Mouse (Mus musculus) Patski (cell line): ENCODE data around the gene Gnptg. TPM values are rescaled to one million over a fixed set of nuclear protein-coding genes. Genes with fewer than 3 reads are reported as not detected.
A peak's percentile ranks its signal among the peaks of the same experiment; 100 is the strongest.
"Not testable (repeated sequence)": the region's sequence is repeated elsewhere in the genome, so short reads cannot be mapped to it uniquely, and the experiment has no call there.

Source experiments
- ATAC-seq: fragments of 100-300 bp; one replicate; pipeline ENCODE4 v1.8.0; 2021
- CTCF ChIA-PET: fragments of 350-600 bp; sonication (Branson Sonifier 250); formaldehyde crosslinking; loops from one replicate; lab custom pipeline; 2022; ENCODE audit warnings: inconsistent platforms; lab: Charles Lee
- POLR2A ChIA-PET: fragments of 350-600 bp; sonication (Branson Sonifier 250); formaldehyde crosslinking; loops from one replicate; lab custom pipeline; 2022; ENCODE audit warnings: antibody characterized with exemption, inconsistent platforms; lab: Charles Lee
- DNase-seq: peaks from one replicate; pipeline ENCODE4 v3.0.0-alpha.2; 2011; ENCODE audit warnings: low read depth, low spot score
- H3K27me3 ChIP-seq: fragments of 371-371 bp; one replicate; pipeline ENCODE4 v1.5.1; 2021
- CTCF ChIP-seq: fragments of 100-300 bp; IDR thresholded peaks from one replicate; pipeline ENCODE4 v1.5.1; 2021
- in situ Hi-C: fragments of 300-500 bp; cut with MboI; formaldehyde crosslinking; loops from 3 replicates; pipeline ENCODE4 v1.11.1; 2018; ENCODE audit warnings: low pct_unique_long_range_greater_than_20kb, mixed read lengths
- polyA plus RNA-seq: library from polyadenylated mRNA; unstranded; gene quantifications from one replicate; pipeline ENCODE4 v1.2.3, GENCODE M21; 2021

Gnptg gene
- polyA plus RNA-seq, 1 experiment from 2014 or later = 43.1 TPM

GRCm38 (mm10) chr17:25222951-25223601, 16.8 kb downstream of the Gnptg start:
- TF ChIP-seq CTCF = no peak
- no peak for ATAC-seq
- in situ Hi-C loops = no loop called here
- CTCF ChIA-PET = no interaction called here
- DNase-seq = no peak
- no peaks in the 10 kb centered on the region for H3K27me3 ChIP-seq
- POLR2A ChIA-PET = no interaction called here

GRCm38 (mm10) chr17:25222504-25222940, 17.4 kb downstream of the Gnptg start:
- CTCF ChIA-PET, H3K27me3 ChIP-seq, POLR2A ChIA-PET, DNase-seq, in situ Hi-C loops: not testable (repeated sequence)
- ATAC-seq = peak; percentile 48

DNA sequence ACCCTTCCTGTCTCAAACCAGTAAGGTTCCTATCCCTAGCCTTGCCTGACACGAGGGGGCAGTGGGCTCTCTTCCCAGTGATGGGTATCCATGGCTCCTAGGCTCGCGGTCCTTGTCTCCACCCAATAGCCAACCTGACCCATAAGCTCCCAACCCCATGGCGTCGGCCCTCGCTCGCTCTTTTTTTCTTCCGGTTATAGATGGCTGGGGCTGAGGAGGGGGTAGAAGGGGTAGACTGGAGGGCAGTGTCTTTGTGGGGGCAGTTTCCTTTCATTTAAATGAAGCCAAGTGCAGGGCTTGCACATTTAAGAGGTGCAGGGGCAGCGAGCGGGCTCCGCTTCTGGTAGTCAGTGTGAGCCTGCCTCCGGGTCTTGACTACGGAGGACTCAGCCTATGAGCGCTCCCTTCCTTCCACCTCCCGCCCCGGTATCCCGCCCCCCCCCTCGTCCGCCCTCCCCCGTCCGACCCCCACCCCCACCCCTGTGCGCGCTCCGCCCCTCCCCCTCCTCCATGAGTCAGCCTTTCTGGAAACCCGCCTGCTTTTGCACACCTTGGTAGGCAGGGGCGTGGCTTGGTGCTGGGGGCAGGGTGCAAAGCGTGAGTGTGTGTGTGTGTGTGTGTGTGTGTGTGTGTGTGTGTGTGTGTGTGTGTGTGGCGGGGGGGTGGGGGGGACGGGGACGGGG, 18.0 kb downstream of the Gnptg start:
- in situ Hi-C loops = no loop called here
- TF ChIP-seq CTCF = no peak
- CTCF ChIA-PET = interaction anchor here (1.1 kb wide), 1 partner anchor 207 kb away, joined by 3 read pairs; the partner anchor contains the start of gene Cramp1l
- ATAC-seq (peak; percentile 15), DNase-seq (no peak)
- H3K27me3 ChIP-seq = no peaks in the 10 kb centered on the region
- POLR2A ChIA-PET = no interaction called here

- TF ChIP-seq CTCF = no peak
- CTCF ChIA-PET = interaction anchor here (1.1 kb wide), 1 partner anchor 205 kb away, joined by 3 read pairs; the partner anchor contains the start of gene Cramp1l
- POLR2A ChIA-PET = no interaction called here
- H3K27me3 ChIP-seq = no peaks in the 10 kb centered on the region
- DNase-seq = no peak
- no peak for ATAC-seq
- in situ Hi-C loops = no loop called here
These were observed 19.2 kb downstream of the Gnptg start for GRCm38 (mm10) chr17:25220746-25221145.

DNA sequence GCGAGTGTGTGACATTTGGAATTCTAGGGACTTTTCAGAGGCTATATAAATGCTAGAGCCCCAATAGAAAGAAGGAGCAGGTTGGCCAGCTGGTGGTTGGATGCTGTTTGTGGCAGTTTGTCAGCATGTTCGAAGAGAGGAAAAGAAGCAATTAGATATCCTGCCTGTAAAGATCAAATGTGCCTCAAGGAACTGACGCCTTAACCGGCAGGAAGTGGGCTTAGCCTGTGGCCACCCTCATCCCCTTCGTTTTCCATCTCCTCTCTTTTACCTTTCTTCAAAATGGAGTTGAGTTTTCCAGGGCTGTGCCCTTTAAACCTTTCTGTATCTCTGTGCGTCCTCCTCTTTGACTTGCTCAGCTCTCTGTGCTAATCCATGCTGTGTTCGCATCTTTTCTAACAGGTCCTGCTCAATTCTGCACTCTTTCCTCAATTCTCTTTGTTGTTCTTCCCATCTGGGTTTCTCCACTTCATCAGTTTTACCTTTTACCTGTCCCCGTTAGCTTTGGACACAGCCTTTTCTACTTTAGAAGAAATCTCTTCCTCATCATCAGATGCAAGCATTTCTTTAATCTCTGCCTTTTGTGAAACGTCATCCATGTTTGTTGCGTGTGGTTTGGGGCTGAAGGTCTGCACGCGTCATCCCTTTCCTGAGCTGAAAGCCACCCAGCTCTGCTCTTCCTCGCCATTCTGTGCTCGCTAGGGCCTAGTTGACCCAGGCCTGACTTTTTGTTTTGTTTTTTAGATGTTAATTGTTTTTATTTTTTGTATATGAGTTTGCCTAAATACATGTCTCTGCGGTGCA, 20.2 kb downstream of the Gnptg start:
- ATAC-seq (no peak), DNase-seq (no peak)
- ChIA-PET CTCF (no interaction called here), POLR2A (no interaction called here)
- H3K27me3 ChIP-seq = no peaks in the 10 kb centered on the region
- in situ Hi-C loops = no loop called here
- no peak for TF ChIP-seq CTCF

GRCm38 (mm10) chr17:25218967-25219366, 21.0 kb downstream of the Gnptg start:
- POLR2A ChIA-PET = interaction anchor here (0.5 kb wide), 1 partner anchor 495 kb away, joined by 3 read pairs; the partner anchor contains the start of gene Ndufb10
- no peak for TF ChIP-seq CTCF
- H3K27me3 ChIP-seq = no peaks in the 10 kb centered on the region
- in situ Hi-C loops = no loop called here
- CTCF ChIA-PET = no interaction called here
- no peak for DNase-seq
- no peak for ATAC-seq

GRCm38 (mm10) chr17:25215431-25215830, 24.5 kb downstream of the Gnptg start:
- H3K27me3 ChIP-seq = no peaks in the 10 kb centered on the region
- in situ Hi-C loops = no loop called here
- ChIA-PET CTCF (no interaction called here), POLR2A (no interaction called here)
- no peak for TF ChIP-seq CTCF
- DNase-seq (no peak), ATAC-seq (no peak)

- ATAC-seq = no peak
- no peak for TF ChIP-seq CTCF
These were observed 28.2 kb downstream of the Gnptg start for GRCm38 (mm10) chr17:25211705-25212104.

GRCm38 (mm10) chr17:25210680-25211466, 29.1 kb downstream of the Gnptg start:
- ATAC-seq (no peak), DNase-seq (no peak)
- no peak for TF ChIP-seq CTCF
- H3K27me3 ChIP-seq = no peaks in the 10 kb centered on the region
- in situ Hi-C loops = no loop called here
- CTCF ChIA-PET = no interaction called here
- POLR2A ChIA-PET = no interaction called here

More at GRCm38 (mm10) chr17:25211705-25212104, 28.2 kb downstream of the Gnptg start:
- no peak for DNase-seq
- in situ Hi-C loops = no loop called here
- CTCF ChIA-PET = no interaction called here
- H3K27me3 ChIP-seq = no peaks in the 10 kb centered on the region
- POLR2A ChIA-PET = no interaction called here

GRCm38 (mm10) chr17:25210006-25210405, 29.9 kb downstream of the Gnptg start:
- ChIA-PET CTCF (no interaction called here), POLR2A (no interaction called here)
- TF ChIP-seq CTCF = no peak
- H3K27me3 ChIP-seq = no peaks in the 10 kb centered on the region
- ATAC-seq = no peak
- in situ Hi-C loops = no loop called here
- DNase-seq = no peak
